Mouse (Mus musculus) hematopoietic multipotent progenitor cell, adult 10-12 weeks (in vitro differentiated cells): ENCODE measurements around the gene Dr1. TPM values are rescaled to one million over a fixed set of nuclear protein-coding genes. Genes with fewer than 3 reads are reported as not detected.

ENCODE experiments used
- polyA plus RNA-seq: library from polyadenylated mRNA; stranded (reverse); fragments of >175 nt; gene quantifications from 2 replicates; pipeline ENCODE4 v1.2.3, GENCODE M21; 2012; ENCODE audit warnings: low replicate concordance

The Dr1 gene
- polyA plus RNA-seq, result 20.5 and 32.3 TPM in 2 replicates

DNA sequence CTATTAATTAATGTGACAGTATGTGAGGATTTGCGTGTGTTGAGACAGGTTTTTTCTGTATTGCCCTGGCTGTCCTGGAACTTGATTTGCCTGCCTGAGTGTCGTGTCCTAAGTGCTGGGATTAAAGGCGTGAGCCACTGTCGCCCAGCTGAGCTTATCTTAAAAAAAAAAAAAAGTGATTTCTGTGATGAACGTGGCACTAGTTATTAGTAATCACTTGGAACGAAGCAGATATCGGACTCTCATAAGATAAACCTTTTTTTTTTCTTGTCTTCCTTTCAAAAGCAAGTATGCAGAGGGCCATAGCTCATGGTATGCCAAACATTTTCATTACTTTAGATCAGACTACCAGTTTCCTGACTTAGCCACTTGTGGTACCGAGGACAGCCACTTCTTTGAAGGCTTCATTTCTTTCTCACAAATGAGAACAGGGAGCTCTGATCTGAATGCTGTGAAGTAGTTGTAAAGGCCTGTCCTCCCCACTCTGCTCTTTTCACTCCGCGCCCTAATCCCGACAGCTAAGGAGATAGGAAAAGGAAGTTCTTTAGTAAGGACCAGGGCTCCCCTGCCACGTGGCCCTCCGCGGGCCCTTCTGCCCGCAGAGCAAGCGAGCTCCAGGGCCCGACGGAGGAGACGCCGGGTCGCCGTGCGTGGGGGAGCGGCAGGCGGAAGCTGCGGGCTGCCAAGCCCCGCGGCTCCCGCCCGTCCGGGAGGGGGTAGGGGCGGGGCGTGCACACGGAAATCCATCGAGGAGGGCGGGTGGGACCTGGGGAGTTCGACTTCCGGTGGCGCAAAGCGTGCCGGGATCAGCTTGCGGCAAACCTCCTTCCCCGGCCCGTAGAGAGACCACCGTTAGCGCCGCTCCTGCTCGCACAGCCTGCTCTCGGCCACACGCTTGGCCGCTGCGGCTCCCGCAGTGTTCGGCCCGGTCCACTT is at the start of gene Dr1:
Gene Dr1, plus strand, starts transcription at position 771 of the 936 bp plus-strand sequence.

DNA sequence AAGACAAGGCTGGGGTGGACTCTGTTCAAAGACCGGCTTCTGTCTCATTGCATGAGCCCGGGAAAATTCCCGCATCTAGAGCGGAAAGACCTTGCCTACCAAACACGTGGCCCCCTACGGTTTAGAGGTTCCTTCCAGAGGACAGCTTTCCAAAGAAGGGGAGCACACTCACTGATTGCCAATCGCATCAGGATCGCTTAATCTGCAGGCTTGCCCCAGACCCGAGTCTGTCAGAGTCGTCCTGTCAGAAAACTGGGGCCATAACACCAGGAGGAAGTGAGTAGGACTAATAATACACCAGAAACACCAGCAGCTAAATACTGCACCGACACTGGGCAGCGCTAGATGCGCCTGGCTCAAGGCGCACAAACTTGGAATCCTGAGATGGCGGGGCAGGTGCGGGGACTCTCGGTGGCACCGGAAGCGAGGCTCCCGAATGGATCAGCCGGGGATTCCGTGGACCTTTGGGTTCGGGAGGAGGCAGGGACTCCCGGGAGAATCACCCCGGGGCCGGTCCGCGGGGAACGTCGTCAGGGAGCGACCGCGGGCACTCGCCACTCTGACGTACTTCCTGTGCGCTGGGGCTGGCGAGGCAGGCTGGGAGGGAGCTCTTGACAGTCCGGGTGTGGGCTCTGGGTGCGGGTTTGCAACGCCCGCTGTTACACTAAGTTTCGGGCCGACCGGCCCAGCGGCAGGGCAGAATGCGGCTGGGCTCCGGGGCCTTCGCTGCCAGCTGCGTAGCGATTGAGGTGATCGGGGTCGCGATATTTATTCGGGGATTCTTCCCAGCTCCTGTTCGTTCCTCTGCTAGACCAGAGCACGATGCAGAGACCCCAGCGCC is 43.7 kb downstream of the Dr1 start, which contains the start of gene Pigg:
Gene Pigg, plus strand, starts transcription at position 386 of the 841 bp plus-strand sequence.

Other genes with a start within 250 kb of the Dr1 start
- 13.0 and 13.3 TPM in 2 replicates for gene Mtf2, start 203.2 kb upstream of the Dr1 start, polyA plus RNA-seq
- gene Tmed5, start 136.3 kb upstream of the Dr1 start, polyA plus RNA-seq, result 77.9 and 109 TPM in 2 replicates
- gene Ccdc18, start 136.0 kb upstream of the Dr1 start, polyA plus RNA-seq, result 0.13 and 0.40 TPM in 2 replicates
- gene Pigg, start 43.7 kb downstream of the Dr1 start, polyA plus RNA-seq, result 0.68 and 1.2 TPM in 2 replicates
- gene Gm42517, start 99.0 kb downstream of the Dr1 start, polyA plus RNA-seq, result 0.12 and 0.35 TPM in 2 replicates
- gene Pde6b, start 119.5 kb downstream of the Dr1 start, polyA plus RNA-seq, result not detected in 2 replicates
- 25.5 and 43.8 TPM in 2 replicates for gene Atp5k, start 165.6 kb downstream of the Dr1 start, polyA plus RNA-seq
- gene Mfsd7a, start 180.0 kb downstream of the Dr1 start, polyA plus RNA-seq, result 0.58 and 1.2 TPM in 2 replicates
- gene Pcgf3, start 192.3 kb downstream of the Dr1 start, polyA plus RNA-seq, result 12.2 and 16.4 TPM in 2 replicates